ENCODE assay signal across 13 mouse cellular contexts in genomic region chr2:21214322-21214721, GRCm38 (mm10). TPM values are rescaled to one million over a fixed set of nuclear protein-coding genes. Genes with fewer than 3 reads are reported as not detected.
DNase-seq lines count a peak whose midpoint lies in the region; ATAC-seq and TF ChIP-seq lines count a peak whose summit lies in the region.
"Had no signal": no experiment of that assay in that cellular context is flagged by ENCODE, and none has a peak within 500 bp of the region (broad histone marks: within the 10 kb centered on the region; RNA-seq: fewer than 3 reads in every experiment).

No protein-coding gene starts in this region.

- no peak overlapping the region for H3K4me2 ChIP-seq in liver, embryonic 14.5 days (ENCODE audit: low read depth)
- H3K4me2 ChIP-seq in liver, embryonic 12.5 days: no peak overlapping the region
- H3K4me2 ChIP-seq: liver, embryonic 13.5 days had no signal

- TF ChIP-seq RAD21 in MEL (IDR thresholded peaks at IDR 0.05; ENCODE audit: low read depth, low read length): peak; percentile 1; the same call in 1 of the 2 replicates

- H3K36me3 ChIP-seq in liver, embryonic 14.5 days (replicated peaks; ENCODE audit: control insufficient read depth, insufficient read depth, low read depth): no peaks in the 10 kb centered on the region
- H3K36me3 ChIP-seq in liver, embryonic 12.5 days: no peaks in the 10 kb centered on the region
- no peaks in the 10 kb centered on the region for H3K36me3 ChIP-seq in MEL (ENCODE audit: control insufficient read depth in 1 of 2, insufficient read depth in 2 of 2, low read length in 2 of 2)
- H3K36me3 ChIP-seq: liver, embryonic 13.5 days had no signal

- no peak for TF ChIP-seq EP300 in liver, embryonic 14.5 days (IDR thresholded peaks at IDR 0.05; ENCODE audit: low read depth)
- no peak for TF ChIP-seq EP300 in MEL (IDR thresholded peaks at IDR 0.05; ENCODE audit: low read depth in 1 of 2, low read length in 2 of 2)

- H3K9ac ChIP-seq in liver, embryonic 14.5 days (replicated peaks): no peak overlapping the region
- no peak overlapping the region for H3K9ac ChIP-seq in liver, embryonic 12.5 days
- H3K9ac ChIP-seq in MEL (ENCODE audit: control insufficient read depth, low read depth, low read length, poor library complexity, severe bottlenecking): no peak overlapping the region
- H3K9ac ChIP-seq: liver, embryonic 13.5 days had no signal

- H3K79me2 ChIP-seq in MEL (ENCODE audit: control insufficient read depth, insufficient read depth, low read length, poor library complexity): no peaks in the 10 kb centered on the region

- H3K27me3 ChIP-seq in liver, embryonic 14.5 days (ENCODE audit: control insufficient read depth, insufficient read depth, low read length): no peaks in the 10 kb centered on the region
- H3K27me3 ChIP-seq in liver, embryonic 12.5 days (replicated peaks): no peaks in the 10 kb centered on the region
- no peaks in the 10 kb centered on the region for H3K27me3 ChIP-seq in MEL (ENCODE audit: control insufficient read depth in 1 of 2, insufficient read depth in 2 of 2, low read length in 2 of 2)
- H3K27me3 ChIP-seq: liver, embryonic 13.5 days; megakaryocyte, embryonic 14.5 days had no signal

- DNase-seq in heart, adult 11 months: peak; percentile 2
- no peak for DNase-seq in heart, postnatal 36 days
- DNase-seq in liver, embryonic 14.5 days (ENCODE audit: low read depth in 3 of 3, low spot score in 3 of 3): no peak
- no peak for DNase-seq in MEL (ENCODE audit: low read depth, low spot score)
- no peak for DNase-seq in gastrocnemius, adult 8-10 months (ENCODE audit: low spot score in 2 of 2)
- DNase-seq: adrenal gland, postnatal 10 days; kidney, postnatal 14 days; liver, embryonic 13.5 days; thymus, postnatal 25 days had no signal

- no peak for TF ChIP-seq POLR2A in MEL (IDR thresholded peaks at IDR 0.05; ENCODE audit: control insufficient read depth in 1 of 2, insufficient read depth in 1 of 2, low read depth in 1 of 2, low read length in 2 of 2, poor library complexity in 1 of 2)
- no peak for TF ChIP-seq POLR2A in cortical plate, adult 2 months (IDR thresholded peaks at IDR 0.05; ENCODE audit: extremely low read depth, insufficient read depth, low read length)

- no peaks in the 10 kb centered on the region for H3K9me3 ChIP-seq in liver, embryonic 14.5 days (ENCODE audit: control insufficient read depth, low read length)
- no peaks in the 10 kb centered on the region for H3K9me3 ChIP-seq in liver, embryonic 12.5 days (replicated peaks)
- no peaks in the 10 kb centered on the region for H3K9me3 ChIP-seq in MEL (replicated peaks; ENCODE audit: insufficient read depth, low read length)
- H3K9me3 ChIP-seq: liver, embryonic 13.5 days; megakaryocyte, embryonic 14.5 days had no signal

- intact Hi-C loops in heart, postnatal 36 days (cut with DNase I): loop anchor here (5.0 kb wide), 1 partner anchor 48 kb away; no protein-coding TSS in a partner anchor

- H3K4me1 ChIP-seq in liver, embryonic 14.5 days (replicated peaks; ENCODE audit: control insufficient read depth in 2 of 2, insufficient read depth in 2 of 2, low read length in 1 of 2): no peaks in the 10 kb centered on the region
- no peaks in the 10 kb centered on the region for H3K4me1 ChIP-seq in liver, embryonic 12.5 days
- H3K4me1 ChIP-seq in MEL (ENCODE audit: control insufficient read depth in 1 of 2, insufficient read depth in 2 of 2, low read length in 2 of 2): no peaks in the 10 kb centered on the region
- H3K4me1 ChIP-seq in cortical plate, adult 2 months (ENCODE audit: control insufficient read depth, insufficient read depth, low read length): no peaks in the 10 kb centered on the region

- no peak overlapping the region for H3K4me3 ChIP-seq in liver, embryonic 14.5 days (ENCODE audit: insufficient read depth in 1 of 2, low read depth in 2 of 2, low read length in 2 of 2)
- no peak overlapping the region for H3K4me3 ChIP-seq in liver, embryonic 12.5 days
- H3K4me3 ChIP-seq in MEL (ENCODE audit: control insufficient read depth in 1 of 2, insufficient read depth in 1 of 2, low read depth in 2 of 2, low read length in 2 of 2): no peak overlapping the region
- H3K4me3 ChIP-seq in cortical plate, adult 2 months (ENCODE audit: insufficient read depth, low read length): no peak overlapping the region
- H3K4me3 ChIP-seq: liver, embryonic 13.5 days; megakaryocyte, embryonic 14.5 days had no signal

- ATAC-seq in liver, embryonic 14.5 days (ENCODE audit: insufficient read depth): no peak
- no peak for ATAC-seq in liver, embryonic 12.5 days
- ATAC-seq: inflammation-experienced regulatory T-cells, adult 6 months had no signal

- no peak overlapping the region for H3K27ac ChIP-seq in liver, embryonic 14.5 days
- no peak overlapping the region for H3K27ac ChIP-seq in liver, embryonic 12.5 days
- no peak overlapping the region for H3K27ac ChIP-seq in MEL (ENCODE audit: control insufficient read depth, low read depth, low read length)
- no peak overlapping the region for H3K27ac ChIP-seq in cortical plate, adult 2 months (ENCODE audit: insufficient read depth, low read length)
- H3K27ac ChIP-seq: liver, embryonic 13.5 days had no signal

- peak; percentile 23; the same call in 1 of the 2 replicates for TF ChIP-seq CTCF in liver, embryonic 14.5 days (IDR thresholded peaks at IDR 0.05; ENCODE audit: low read depth)
- TF ChIP-seq CTCF in MEL (IDR thresholded peaks at IDR 0.05 in 2 of 3, conservative IDR thresholded peaks at IDR 0.05 in 1 of 3; ENCODE audit: control insufficient read depth in 1 of 3, insufficient read depth in 1 of 3, low read depth in 2 of 3, low read length in 3 of 3, poor library complexity in 1 of 3, severe bottlenecking in 1 of 3): peak in 1 of 3 experiments; percentile 15; a peak in 1 of 6 replicates
- TF ChIP-seq CTCF in cortical plate, adult 2 months (IDR thresholded peaks at IDR 0.05; ENCODE audit: extremely low read depth, insufficient read depth, low read length): peak; percentile 61

TF ChIP-seq in MEL, 35 proteins besides CTCF, POLR2A, EP300 and RAD21:
- TF ChIP-seq CHD1 (IDR thresholded peaks at IDR 0.05; ENCODE audit: low read depth, low read length) (no peak), BHLHE40 (IDR thresholded peaks at IDR 0.05; ENCODE audit: borderline replicate concordance, low read depth, low read length) (no peak), ZC3H11A (IDR thresholded peaks at IDR 0.05; ENCODE audit: low read depth, low read length) (no peak), USF2 (IDR thresholded peaks at IDR 0.05; ENCODE audit: borderline replicate concordance in 1 of 2, insufficient read depth in 1 of 2, low read depth in 1 of 2, low read length in 2 of 2) (no peak), HCFC1 (IDR thresholded peaks at IDR 0.05; ENCODE audit: low read depth, low read length) (no peak), UBTF (IDR thresholded peaks at IDR 0.05; ENCODE audit: borderline replicate concordance, insufficient read depth, low read depth, low read length) (no peak), ZMIZ1 (IDR thresholded peaks at IDR 0.05; ENCODE audit: low read depth, low read length) (no peak), NELFE (IDR thresholded peaks at IDR 0.05; ENCODE audit: low read depth, low read length) (no peak), MAX (IDR thresholded peaks at IDR 0.05; ENCODE audit: low read length) (no peak), ZKSCAN1 (IDR thresholded peaks at IDR 0.05; ENCODE audit: low read depth, low read length) (no peak), KAT2A (conservative IDR thresholded peaks at IDR 0.05; ENCODE audit: low read depth, low read length) (no peak), NRF1 (IDR thresholded peaks at IDR 0.05; ENCODE audit: insufficient read depth, low read depth, low read length, poor library complexity, severe bottlenecking) (no peak), MAZ (IDR thresholded peaks at IDR 0.05; ENCODE audit: low read depth, low read length) (no peak), USF1 (IDR thresholded peaks at IDR 0.05; ENCODE audit: low read depth, low read length) (no peak), MAFK (IDR thresholded peaks at IDR 0.05; ENCODE audit: borderline replicate concordance, low read depth, low read length) (no peak), ELF1 (IDR thresholded peaks at IDR 0.05; ENCODE audit: low read depth, low read length) (no peak), GATA1 (IDR thresholded peaks at IDR 0.05; ENCODE audit: low read depth, low read length) (no peak), TBP (IDR thresholded peaks at IDR 0.05; ENCODE audit: low read depth, low read length) (no peak), MXI1 (IDR thresholded peaks at IDR 0.05; ENCODE audit: low read depth, low read length) (no peak)

RNA-seq across cellular contexts. Expression of gene Thnsl1, which starts 8.8 kb away (rescaled TPM):
- total RNA-seq in heart, postnatal 36 days (2021): 1 to 10 TPM; 6.3 to 7.2 TPM
- 0.88 and 1.1 TPM in 2 replicates for polyA plus RNA-seq in liver, embryonic 14.5 days (2012; rRNA removed)
- polyA plus RNA-seq in liver, embryonic 14.5 days (2014; fragmentation: Nextera tagmentation; extraction: Ambion mirVana): 1.9 and 2.0 TPM in 2 replicates
- 2.8 and 3.1 TPM in 2 replicates for polyA plus RNA-seq in liver, embryonic 12.5 days (2016; fragmentation: Nextera tagmentation; extraction: Ambion mirVana)
- 1.0 and 1.9 TPM in 2 replicates for total RNA-seq in MEL (2012; rRNA removed)
- polyA plus RNA-seq in MEL (2012; ENCODE audit: insufficient read depth in 1 of 2, insufficient read length in 2 of 2, low read depth in 1 of 2, low replicate concordance in 2 of 2, missing spikeins in 1 of 2): 1 to 10 TPM in 1 of 2 experiments, not detected in 1; 2.6 TPM
- 12.7 and 13.6 TPM in 2 replicates for polyA plus RNA-seq in cortical plate, adult 2 months (2012; rRNA removed)
- total RNA-seq in gastrocnemius, adult 8-10 months (2022): 1 to 10 TPM; 2.9 to 4.4 (median 4.0) TPM

RNA-seq across cellular contexts. Expression of gene Enkur, which starts 9.2 kb away (rescaled TPM):
- 1 to 10 TPM; 1.9 to 2.2 TPM for total RNA-seq in heart, postnatal 36 days (2021)
- 0.02 TPM in 1 of 2 replicates, not detected in the other for polyA plus RNA-seq in liver, embryonic 14.5 days (2012; rRNA removed)
- polyA plus RNA-seq in liver, embryonic 14.5 days (2014; fragmentation: Nextera tagmentation; extraction: Ambion mirVana): not detected in 2 replicates
- polyA plus RNA-seq in liver, embryonic 12.5 days (2016; fragmentation: Nextera tagmentation; extraction: Ambion mirVana): not detected in 2 replicates
- total RNA-seq in MEL (2012; rRNA removed): not detected in 2 replicates
- not detected for polyA plus RNA-seq in MEL (2012; ENCODE audit: insufficient read depth in 1 of 2, insufficient read length in 2 of 2, low read depth in 1 of 2, low replicate concordance in 2 of 2, missing spikeins in 1 of 2)
- 3.9 and 4.4 TPM in 2 replicates for polyA plus RNA-seq in cortical plate, adult 2 months (2012; rRNA removed)
- under 1 TPM in 2 of 4 experiments, not detected in 2; 0.25 to 0.56 TPM for total RNA-seq in gastrocnemius, adult 8-10 months (2022)
- polyA plus RNA-seq: liver, embryonic 13.5 days had no signal
